Mouse (Mus musculus) liver, embryonic 14.5 days (tissue): Measurements from ENCODE around the gene Pcca.

ENCODE experiments used
- CTCF ChIP-seq: IDR thresholded peaks from 2 replicates; pipeline ENCODE4 v1.5.1; 2016; ENCODE audit warnings: antibody characterized with exemption, low read depth, control low read depth
- EP300 ChIP-seq: IDR thresholded peaks from 2 replicates; pipeline ENCODE4 v1.6.1; 2016; ENCODE audit warnings: antibody characterized with exemption, low read depth

DNA sequence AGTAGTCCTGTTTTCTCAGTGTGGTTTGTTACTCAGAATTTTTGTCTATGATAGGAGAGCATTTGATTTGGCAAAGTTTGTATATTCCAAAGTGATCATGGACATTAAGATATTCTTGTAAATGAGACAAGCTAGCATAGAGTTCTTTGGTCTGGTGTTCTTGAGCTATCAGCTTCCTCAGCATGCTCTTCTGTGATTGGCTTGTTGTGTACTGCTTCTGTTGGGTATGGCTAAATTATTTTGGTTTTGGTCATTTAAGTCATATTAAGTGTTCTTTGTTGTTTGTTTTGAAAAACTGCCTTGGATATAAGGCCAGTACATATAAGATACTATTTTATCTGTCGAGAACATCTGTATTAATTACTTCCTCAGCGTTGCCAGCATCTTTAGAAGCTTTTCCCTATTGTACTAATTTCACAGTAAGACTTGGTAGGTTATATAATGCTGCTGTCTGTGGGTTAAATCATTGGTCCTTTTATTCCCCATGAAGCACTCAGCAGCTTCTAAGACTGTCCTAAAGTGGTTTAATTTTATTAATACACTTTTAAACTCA lies 105.1 kb downstream of the Pcca start:
- TF ChIP-seq CTCF (no peak), EP300 (no peak)
